Mouse (Mus musculus): Measurements from ENCODE around the gene Bsnd.

DNA sequence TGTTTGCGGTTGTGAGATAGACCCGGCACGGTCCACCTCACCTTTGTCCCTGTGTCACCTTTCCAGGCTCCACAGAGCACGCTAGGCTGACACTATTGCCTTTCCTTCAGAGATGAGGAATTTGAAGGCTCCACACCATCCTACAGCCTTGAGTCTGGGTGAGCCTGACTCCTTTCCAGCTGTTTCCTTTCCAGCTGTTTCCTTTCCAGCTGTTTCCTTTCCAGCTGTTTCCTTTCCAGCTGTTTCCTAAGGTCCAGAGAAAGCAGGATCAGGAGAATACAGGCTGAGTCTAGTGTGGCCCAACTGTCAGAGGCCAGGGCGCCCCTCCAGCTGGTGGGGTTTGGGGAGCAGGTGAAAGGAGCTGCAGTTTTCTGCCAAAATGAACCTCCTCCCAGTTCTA, 21.2 kb downstream of the Bsnd start:
- TF ChIP-seq CTCF (IDR thresholded peaks at IDR 0.05) (no peak), EP300 (IDR thresholded peaks at IDR 0.05) (no peak)
